Mouse (Mus musculus): ENCODE measurements at regions not wholly inside any gene's neighbourhood (a gene's known extent, or its start where the extent isn't known, plus 50 kb on each side); places are given as distances from the start of the nearest gene placed in this dataset.

- intact Hi-C loops (cut with DNase I), result no loop called here
Observed at GRCm38 (mm10) chr16:37459533-37459890, 74.8 kb upstream of the Stxbp5l start.

GRCm38 (mm10) chr16:37458592-37459532, 74.1 kb upstream of the Stxbp5l start:
- intact Hi-C loops (cut with DNase I), result no loop called here
- DNase-seq, result no peak

More at GRCm38 (mm10) chr16:37459533-37459890, 74.8 kb upstream of the Stxbp5l start:
- no peak for DNase-seq

DNA sequence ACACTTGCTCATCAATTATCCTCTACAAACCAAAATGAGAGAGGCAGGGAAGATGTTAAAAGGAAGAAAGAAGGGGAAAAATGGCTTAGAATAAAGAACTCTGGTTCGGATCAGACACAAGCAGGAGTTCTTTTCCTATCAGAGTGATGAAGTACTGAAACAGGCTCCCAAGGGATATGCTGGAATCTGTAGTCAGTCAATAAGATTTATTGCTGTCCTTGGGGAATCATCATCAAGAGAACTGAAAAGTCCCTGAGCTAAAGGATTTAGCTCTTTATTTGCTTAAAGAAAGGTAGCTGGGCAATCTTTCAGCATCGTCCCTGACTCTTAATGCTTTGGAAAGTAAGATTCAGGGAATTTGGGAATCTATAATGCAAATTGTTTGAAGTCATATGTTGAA, 71.2 kb upstream of the Stxbp5l start:
- intact Hi-C loops (cut with DNase I), result no loop called here
- no peak for DNase-seq

GRCm38 (mm10) chr16:37449846-37450245, 65.1 kb upstream of the Stxbp5l start:
- no peak for DNase-seq
- intact Hi-C loops (cut with DNase I), result loop anchor here (5.0 kb wide), 1 partner anchor 622 kb away; no protein-coding TSS in a partner anchor

DNA sequence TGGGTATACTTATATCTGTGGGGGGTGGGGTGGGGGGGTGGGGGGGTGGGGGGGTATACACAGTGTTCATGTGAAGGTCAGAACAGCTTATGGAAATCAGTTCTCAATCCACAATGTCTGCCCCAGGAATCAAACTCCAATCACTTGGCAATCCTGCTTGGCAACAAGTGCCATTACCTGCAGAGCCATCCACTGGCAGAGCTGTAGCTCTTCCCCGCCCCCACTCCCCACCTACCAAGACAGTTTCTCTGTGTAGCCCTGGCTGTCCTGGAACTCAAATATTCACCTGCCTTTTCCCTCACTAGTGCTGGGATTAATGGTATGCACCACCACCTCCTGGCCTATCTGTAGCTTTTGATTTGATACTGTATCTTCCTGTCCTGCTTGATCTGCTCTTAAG, 61.0 kb upstream of the Stxbp5l start:
- intact Hi-C loops (cut with DNase I), result no loop called here
- DNase-seq, result no peak

DNA sequence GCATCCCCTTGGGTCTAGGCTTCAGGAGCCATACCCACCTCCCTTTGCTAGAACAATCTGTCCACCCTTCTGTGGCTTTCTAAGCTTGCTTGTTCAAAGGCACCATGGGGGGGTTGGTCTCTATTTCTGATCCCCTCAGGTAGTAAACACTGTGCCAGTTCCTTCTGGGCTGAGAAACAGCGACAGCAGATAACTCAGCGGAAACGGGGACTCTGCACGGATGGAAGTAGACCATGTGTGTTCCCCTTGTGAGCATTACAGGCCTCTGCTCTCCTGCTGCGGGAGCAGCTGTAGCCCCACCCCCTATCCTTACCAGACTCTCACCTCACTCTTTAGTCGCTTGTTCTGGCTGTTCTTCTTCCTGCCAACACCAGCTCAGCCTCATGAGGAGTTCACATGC, 58.2 kb upstream of the Stxbp5l start:
- no peak for DNase-seq
- intact Hi-C loops (cut with DNase I), result loop anchor here (5.0 kb wide), 1 partner anchor 59 kb away; no protein-coding TSS in a partner anchor

- no peak for DNase-seq
- intact Hi-C loops (cut with DNase I), result loop anchor here (5.0 kb wide), 1 partner anchor 60 kb away; no protein-coding TSS in a partner anchor
Observed at GRCm38 (mm10) chr16:37442481-37442880, 57.7 kb upstream of the Stxbp5l start.

- intact Hi-C loops (cut with DNase I), result loop anchor here (5.0 kb wide), 1 partner anchor 62 kb away; no protein-coding TSS in a partner anchor
- DNase-seq, result peak; percentile 4 to 26
Observed at GRCm38 (mm10) chr16:37440628-37441164, 55.9 kb upstream of the Stxbp5l start.

Measured in gastrocnemius, postnatal 36 days (tissue).